Mouse (Mus musculus) forebrain, postnatal 0 days (tissue): ENCODE measurements around the gene Pecam1. TPM values are rescaled to one million over a fixed set of nuclear protein-coding genes. Genes with fewer than 3 reads are reported as not detected.
"Not testable (repeated sequence)": the region's sequence is repeated elsewhere in the genome, so short reads cannot be mapped to it uniquely, and the experiment has no call there.

Source experiments
- ATAC-seq: fragments of 200-750 bp; cut with Nextera tagmentation; 2 replicates; pipeline ENCODE4 v1.8.0; 2017; ENCODE audit warnings: mild to moderate bottlenecking, moderate library complexity
- DNase-seq: peaks from one replicate; pipeline ENCODE4 v3.0.0-alpha.2; 2015
- H3K27ac ChIP-seq: fragments of 300-500 bp; sonication (generic); 2 replicates; pipeline ENCODE4 v1.5.1; 2014; ENCODE audit warnings: low read depth, mild to moderate bottlenecking, antibody characterized with exemption, low read length, moderate library complexity, mixed read lengths
- H3K27me3 ChIP-seq: fragments of 300-500 bp; sonication (generic); 2 replicates; pipeline ENCODE4 v1.6.1; 2014; ENCODE audit warnings: mild to moderate bottlenecking, low read length, mixed read lengths; ENCODE audit not compliant: insufficient read depth
- H3K36me3 ChIP-seq: fragments of 300-500 bp; sonication (generic); 2 replicates; pipeline ENCODE4 v1.6.1; 2014; ENCODE audit warnings: mild to moderate bottlenecking, moderate library complexity; ENCODE audit not compliant: insufficient read depth
- H3K4me1 ChIP-seq: fragments of 300-500 bp; sonication (generic); 2 replicates; pipeline ENCODE4 v1.6.1; 2014; ENCODE audit warnings: antibody characterized with exemption; ENCODE audit not compliant: insufficient read depth
- H3K4me2 ChIP-seq: fragments of 300-500 bp; sonication (generic); 2 replicates; pipeline ENCODE4 v1.6.1; 2014; ENCODE audit warnings: low read depth, mild to moderate bottlenecking, moderate library complexity
- H3K4me3 ChIP-seq: fragments of 300-500 bp; sonication (generic); 2 replicates; pipeline ENCODE4 v1.5.1; 2014; ENCODE audit warnings: low read depth, low read length, mixed read lengths
- H3K9ac ChIP-seq: fragments of 300-500 bp; sonication (generic); 2 replicates; pipeline ENCODE4 v1.6.1; 2014; ENCODE audit warnings: mild to moderate bottlenecking
- H3K9me3 ChIP-seq: fragments of 300-500 bp; sonication (generic); 2 replicates; pipeline ENCODE4 v1.6.1; 2016; ENCODE audit warnings: low read length
- CTCF ChIP-seq: sonication (generic); IDR thresholded peaks from 2 replicates; pipeline ENCODE4 v1.5.1; 2016; ENCODE audit warnings: antibody characterized with exemption, control low read depth, low read depth
- WGBS: fragments of 180-500 bp; shearing (Covaris S2); extraction: QIAGEN DNeasy Blood & Tissue Kit; methylation state at CpG from one replicate; pipeline ENCODE4 v1.1.7; 2014; 5-methylcytosine and 5-hydroxymethylcytosine counted together
- polyA plus RNA-seq: library from polyadenylated mRNA; unstranded; fragments of >200 nt; fragmentation: Nextera tagmentation; extraction: Ambion mirVana; gene quantifications from 2 replicates; pipeline ENCODE4 v1.2.1, GENCODE M21; 2015
- total RNA-seq: library from RNA; depleted of rRNA; stranded (reverse); fragments of >200 nt; gene quantifications from 2 replicates; pipeline ENCODE4 v1.2.3, GENCODE M21; 2014

Pecam1 gene
- total and polyA plus RNA-seq, 2 experiments from 2014 or later, result 10.6 to 22.4 TPM

DNA sequence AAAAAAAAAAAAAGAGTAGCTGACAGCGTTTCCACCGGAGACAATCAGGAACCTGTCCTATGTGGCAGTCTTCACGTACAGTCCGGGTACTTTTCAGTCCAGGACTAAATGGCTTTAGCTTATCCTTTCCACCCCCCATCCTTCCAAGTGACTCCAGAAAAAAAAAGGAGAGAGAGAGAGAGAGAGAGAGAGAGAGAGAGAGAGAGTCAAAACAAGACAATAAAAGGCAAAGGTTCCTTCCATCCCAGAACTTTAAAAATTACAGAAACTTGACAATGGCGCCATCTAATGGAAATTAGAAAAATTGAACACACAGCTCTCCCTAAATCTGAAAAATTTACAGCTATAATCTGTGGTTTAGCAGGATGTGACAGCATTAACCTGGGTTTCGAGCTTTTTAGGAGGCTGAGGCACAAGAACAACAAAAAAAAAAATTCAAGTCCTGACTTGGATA lies 8.0 kb downstream of the Pecam1 start:
- ATAC-seq, result 0 out of 2 replicates have a peak, but pooled peaks have one; percentile 38
- peak; percentile 73 for TF ChIP-seq CTCF
- no peak overlapping the region for H3K4me2 ChIP-seq
- H3K27ac ChIP-seq, result no peak overlapping the region
- H3K36me3 ChIP-seq, result no peaks in the 10 kb centered on the region
- no peaks in the 10 kb centered on the region for H3K9me3 ChIP-seq
- H3K9ac ChIP-seq, result no peak overlapping the region
- peaks cover 5% of the 10 kb centered on the region for H3K4me1 ChIP-seq
- H3K27me3 ChIP-seq, result no peaks in the 10 kb centered on the region
- no peak overlapping the region for H3K4me3 ChIP-seq
- 51% methylated on average over 6 of the region's 6 CpGs for whole genome bisulfite sequencing
- DNase-seq, result peak; percentile 74

DNA sequence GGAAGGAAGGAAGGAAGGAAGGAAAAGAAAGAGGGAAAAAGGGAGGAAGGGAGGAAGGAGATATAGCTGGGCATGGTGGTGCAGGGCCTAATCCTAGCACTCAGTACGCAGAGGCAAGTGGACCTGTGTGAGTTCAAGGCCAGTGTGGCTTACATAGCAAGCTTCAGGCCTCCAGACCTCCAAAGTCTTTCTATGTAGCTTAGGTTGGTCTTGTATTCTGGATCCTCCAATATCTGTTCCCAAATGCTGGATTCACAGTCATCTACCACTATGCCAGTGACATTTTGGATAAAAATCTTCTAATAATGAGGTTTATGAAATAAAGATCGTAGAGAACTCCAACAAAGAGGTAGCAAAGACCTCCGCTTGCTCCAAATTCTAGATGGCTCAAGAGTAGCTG lies 8.6 kb downstream of the Pecam1 start:
- Histone ChIP-seq H3K4me2 (no peak overlapping the region), H3K27me3 (no peaks in the 10 kb centered on the region), H3K4me3 (no peak overlapping the region), H3K4me1 (peaks cover 11% of the 10 kb centered on the region), H3K27ac (no peak overlapping the region), H3K9me3 (no peaks in the 10 kb centered on the region), H3K9ac (no peak overlapping the region), H3K36me3 (no peaks in the 10 kb centered on the region)
- DNase-seq, result no peak
- WGBS, result 92% methylated on average over 3 of the region's 3 CpGs
- no peak for TF ChIP-seq CTCF
- ATAC-seq, result no peak

DNA sequence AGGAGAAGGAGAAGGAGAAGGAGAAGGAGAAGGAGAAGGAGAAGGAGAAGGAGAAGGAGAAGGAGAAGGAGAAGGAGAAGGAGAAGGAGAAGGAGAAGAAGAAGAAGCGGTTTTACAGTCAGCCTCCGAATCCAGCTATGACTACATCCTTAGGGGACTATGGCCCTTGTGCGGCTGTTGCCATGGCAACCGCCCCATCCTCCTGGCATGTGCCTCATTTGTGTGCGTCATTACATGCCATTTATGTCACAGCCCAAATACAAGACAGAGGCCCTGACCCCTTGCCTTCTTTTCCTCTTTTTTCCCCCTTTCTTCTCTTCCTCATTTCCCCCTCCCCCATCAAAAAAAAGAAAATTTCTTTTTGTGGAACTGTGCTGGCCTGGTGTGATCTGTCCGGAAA lies 9.2 kb downstream of the Pecam1 start:
- no peak overlapping the region for H3K9ac ChIP-seq
- no peaks in the 10 kb centered on the region for H3K9me3 ChIP-seq
- H3K4me1 ChIP-seq, result peaks cover 14% of the 10 kb centered on the region
- no peak overlapping the region for H3K4me2 ChIP-seq
- no peaks in the 10 kb centered on the region for H3K27me3 ChIP-seq
- ATAC-seq, result no peak; the same call in 1 of the 2 replicates
- H3K27ac ChIP-seq, result no peak overlapping the region
- H3K4me3 ChIP-seq, result no peak overlapping the region
- peak; percentile 69 for DNase-seq
- 16% methylated on average over 6 of the region's 6 CpGs for WGBS
- H3K36me3 ChIP-seq, result no peaks in the 10 kb centered on the region
- no peak for TF ChIP-seq CTCF

DNA sequence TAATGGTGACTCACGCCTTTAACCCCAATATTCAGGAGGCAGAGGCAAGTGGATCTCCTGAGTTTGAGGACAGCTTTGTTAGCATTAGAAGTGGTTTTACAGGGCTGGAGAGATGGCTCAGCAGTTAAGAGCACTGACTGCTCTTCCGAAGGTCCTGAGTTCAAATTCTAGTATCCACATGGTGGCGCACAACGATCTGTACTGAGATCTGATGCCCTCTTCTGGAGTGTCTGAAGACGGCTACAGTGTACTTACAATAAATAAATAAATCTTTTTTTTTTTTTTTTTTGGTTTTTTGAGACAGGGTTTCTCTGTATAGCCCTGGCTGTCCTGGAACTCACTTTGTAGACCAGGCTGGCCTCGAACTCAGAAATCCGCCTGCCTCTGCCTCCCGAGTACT lies 9.7 kb downstream of the Pecam1 start:
- ATAC-seq, H3K27me3 ChIP-seq, H3K9me3 ChIP-seq, H3K9ac ChIP-seq, H3K36me3 ChIP-seq, DNase-seq, H3K4me3 ChIP-seq, H3K4me2 ChIP-seq, H3K27ac ChIP-seq: not testable (repeated sequence)
- TF ChIP-seq CTCF, result 0 out of 2 replicates have a peak, but pooled peaks have one; percentile 10
- H3K4me1 ChIP-seq, result peaks cover 14% of the 10 kb centered on the region
- 95% methylated on average over 8 of the region's 8 CpGs for WGBS

DNA sequence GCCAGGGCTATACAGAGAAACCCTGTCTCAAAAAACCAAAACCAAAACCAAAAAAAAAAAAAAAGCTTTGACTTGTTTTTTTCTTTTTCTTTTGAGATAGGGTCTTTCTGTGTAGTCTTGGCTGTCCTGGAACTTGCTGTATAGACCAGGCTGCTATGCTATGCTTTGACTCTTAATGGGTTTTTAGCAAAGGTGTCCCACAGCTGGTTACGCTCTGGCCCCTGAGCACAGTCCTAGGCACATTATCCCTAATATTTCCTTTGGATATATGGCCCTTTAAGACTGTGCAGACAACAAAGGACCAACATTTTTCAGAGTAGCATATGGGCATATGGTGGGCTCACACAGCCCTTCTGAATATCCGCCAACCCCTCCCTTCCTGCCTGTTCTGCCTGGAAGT lies 11.3 kb downstream of the Pecam1 start:
- no peak overlapping the region for H3K4me2 ChIP-seq
- no peak overlapping the region for H3K27ac ChIP-seq
- TF ChIP-seq CTCF, result no peak
- H3K9ac ChIP-seq, result no peak overlapping the region
- H3K4me1 ChIP-seq, result peaks cover 14% of the 10 kb centered on the region
- H3K4me3 ChIP-seq, result no peak overlapping the region
- DNase-seq, result no peak
- no peaks in the 10 kb centered on the region for H3K9me3 ChIP-seq
- WGBS, result 84% methylated on average over 2 of the region's 2 CpGs
- H3K36me3 ChIP-seq, result no peaks in the 10 kb centered on the region
- ATAC-seq, result no peak
- H3K27me3 ChIP-seq, result no peaks in the 10 kb centered on the region

DNA sequence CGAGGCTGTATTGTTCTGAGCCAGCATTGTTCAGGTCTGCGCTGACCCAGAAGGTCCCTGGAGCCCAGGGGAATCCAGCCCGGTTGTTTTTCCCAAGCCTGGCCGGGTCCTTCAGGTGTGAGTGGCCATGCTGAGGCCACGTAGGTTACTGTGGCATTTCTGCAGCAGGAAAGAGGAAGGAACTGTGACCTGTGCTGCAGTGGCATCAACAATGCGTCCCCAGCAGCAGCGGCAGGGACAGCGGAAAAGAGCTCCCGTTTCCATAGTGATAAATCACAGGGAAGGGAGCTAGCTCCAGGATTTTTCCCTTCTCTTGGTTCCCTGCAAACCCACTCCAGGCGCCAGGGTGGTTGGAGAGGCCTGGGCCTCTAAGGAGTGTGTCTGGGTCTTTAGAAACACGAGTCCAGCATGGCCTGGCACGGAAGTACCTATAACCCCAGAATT lies 13.2 kb downstream of the Pecam1 start:
- Histone ChIP-seq H3K9me3 (no peaks in the 10 kb centered on the region), H3K4me1 (peaks cover 14% of the 10 kb centered on the region), H3K27me3 (no peaks in the 10 kb centered on the region), H3K4me2 (no peak overlapping the region), H3K27ac (peak overlapping the region; percentile 78), H3K9ac (peak overlapping the region; percentile 45), H3K4me3 (no peak overlapping the region), H3K36me3 (no peaks in the 10 kb centered on the region)
- 11% methylated on average over 12 of the region's 12 CpGs for WGBS
- ATAC-seq (peak; percentile 91), DNase-seq (peak; percentile 74)
- no peak for TF ChIP-seq CTCF

DNA sequence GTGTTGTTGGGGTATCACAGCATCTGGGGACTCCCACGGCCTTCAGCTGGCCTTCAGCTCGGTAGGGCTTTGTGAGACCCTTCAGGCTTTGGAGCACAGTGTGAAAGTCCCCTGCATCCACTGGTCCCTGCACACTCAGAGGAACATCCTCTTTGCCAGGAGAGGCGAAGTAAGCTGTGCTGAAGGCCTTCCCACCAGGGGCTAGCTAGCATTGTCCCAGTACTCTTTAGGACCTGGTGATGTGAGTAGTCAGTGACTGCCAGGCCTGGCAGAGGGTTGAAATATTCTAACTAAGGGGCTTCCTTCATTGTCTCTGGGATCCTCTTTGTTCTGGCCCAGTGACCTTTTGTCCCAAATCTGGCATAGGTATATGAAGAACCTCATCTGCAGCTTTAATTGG lies 13.8 kb downstream of the Pecam1 start:
- Histone ChIP-seq H3K27me3 (no peaks in the 10 kb centered on the region), H3K36me3 (no peaks in the 10 kb centered on the region), H3K4me1 (peaks cover 14% of the 10 kb centered on the region), H3K9ac (no peak overlapping the region), H3K4me3 (no peak overlapping the region), H3K4me2 (no peak overlapping the region), H3K27ac (peak overlapping the region; percentile 78), H3K9me3 (no peaks in the 10 kb centered on the region)
- peak; percentile 27; the same call in 1 of the 2 replicates for ATAC-seq
- TF ChIP-seq CTCF, result no peak
- 47% methylated on average over 3 of the region's 3 CpGs for WGBS
- no peak for DNase-seq
